Mouse (Mus musculus) bone marrow, adult 2 months (tissue): ENCODE results near the gene Glcci1.

Experiments used
- CTCF ChIP-seq: fragments of 200-500 bp; IDR thresholded peaks from 2 replicates; pipeline ENCODE4 v1.5.1; 2011; ENCODE audit warnings: low read length, control low read depth; ENCODE audit not compliant: control insufficient read depth, insufficient read depth
- POLR2A ChIP-seq: fragments of 200-500 bp; IDR thresholded peaks from 2 replicates; pipeline ENCODE4 v1.6.1; 2011; ENCODE audit warnings: low read depth, mild to moderate bottlenecking, control low read depth, low read length, borderline replicate concordance; ENCODE audit not compliant: control insufficient read depth

GRCm38 (mm10) chr6:8638899-8639298 lies 129.5 kb downstream of the Glcci1 start:
- no peak for TF ChIP-seq CTCF
- TF ChIP-seq POLR2A: no peak
